Mouse (Mus musculus): ENCODE results near the gene Wnt7b.

Gene Wnt7b

DNA sequence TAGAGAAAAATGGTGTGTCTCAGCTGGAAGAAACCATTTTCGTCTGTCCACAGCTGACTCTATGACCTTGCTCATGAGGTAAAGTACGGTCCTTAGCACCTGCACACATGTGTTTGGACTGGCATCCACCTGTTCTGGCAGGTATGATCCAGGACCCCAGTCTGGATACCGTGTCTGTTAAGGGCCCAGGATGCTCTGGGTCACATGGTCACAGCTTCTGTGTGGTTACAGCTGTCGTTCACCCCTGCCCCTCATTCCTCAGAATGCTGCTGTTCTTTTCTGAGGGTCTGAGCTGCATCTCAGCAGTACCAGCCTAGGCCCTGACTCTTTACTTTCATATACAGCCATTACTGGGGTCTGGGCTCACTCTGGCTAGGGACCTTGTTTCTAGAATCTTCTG lies 18.9 kb upstream of the Wnt7b start:
- DNase-seq (ENCODE audit: low spot score in 2 of 2): no peak

- DNase-seq (ENCODE audit: low spot score in 2 of 2): no peak
Observed at GRCm38 (mm10) chr15:85600696-85601094, 18.4 kb upstream of the Wnt7b start.

DNA sequence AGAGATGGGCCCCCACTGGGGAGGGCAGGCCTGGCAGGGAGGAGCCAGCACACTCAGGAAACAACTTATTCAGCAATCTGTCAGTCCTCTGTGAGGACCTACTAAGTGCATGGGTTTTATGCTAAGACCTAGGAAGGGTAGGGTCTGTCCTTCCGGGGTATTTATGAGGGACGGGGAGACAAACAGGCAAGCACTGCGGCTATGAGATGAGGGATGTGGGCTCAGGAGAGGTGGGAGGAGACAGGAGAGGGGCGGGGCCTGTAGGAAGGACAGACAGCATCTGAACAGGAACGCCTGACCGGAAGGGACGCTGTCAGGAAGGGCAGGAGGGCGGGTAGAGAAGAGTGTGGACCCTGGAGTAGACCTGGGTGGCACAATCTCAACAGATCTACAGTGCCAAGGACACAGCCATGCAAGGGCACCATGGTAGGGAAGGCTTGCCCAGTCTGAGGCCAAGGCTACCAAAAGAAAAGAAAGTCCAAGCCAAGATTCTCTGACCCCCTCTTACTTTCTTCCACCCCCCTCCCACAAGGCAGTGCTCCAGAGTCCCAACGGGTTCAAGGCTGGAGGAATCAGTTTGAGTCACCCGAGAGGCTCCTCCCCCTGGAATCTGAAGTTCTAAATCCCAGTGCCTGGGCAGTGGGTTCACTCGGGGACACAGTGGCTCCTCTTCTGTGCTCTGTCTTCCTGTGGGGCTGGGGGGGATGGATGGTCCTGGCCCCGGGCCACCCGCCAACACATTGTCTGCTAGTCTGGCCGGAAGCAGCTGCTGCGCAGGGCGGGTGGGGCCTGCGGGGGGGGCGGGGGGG lies 17.8 kb upstream of the Wnt7b start:
- DNase-seq (ENCODE audit: low spot score in 2 of 2): no peak

DNA sequence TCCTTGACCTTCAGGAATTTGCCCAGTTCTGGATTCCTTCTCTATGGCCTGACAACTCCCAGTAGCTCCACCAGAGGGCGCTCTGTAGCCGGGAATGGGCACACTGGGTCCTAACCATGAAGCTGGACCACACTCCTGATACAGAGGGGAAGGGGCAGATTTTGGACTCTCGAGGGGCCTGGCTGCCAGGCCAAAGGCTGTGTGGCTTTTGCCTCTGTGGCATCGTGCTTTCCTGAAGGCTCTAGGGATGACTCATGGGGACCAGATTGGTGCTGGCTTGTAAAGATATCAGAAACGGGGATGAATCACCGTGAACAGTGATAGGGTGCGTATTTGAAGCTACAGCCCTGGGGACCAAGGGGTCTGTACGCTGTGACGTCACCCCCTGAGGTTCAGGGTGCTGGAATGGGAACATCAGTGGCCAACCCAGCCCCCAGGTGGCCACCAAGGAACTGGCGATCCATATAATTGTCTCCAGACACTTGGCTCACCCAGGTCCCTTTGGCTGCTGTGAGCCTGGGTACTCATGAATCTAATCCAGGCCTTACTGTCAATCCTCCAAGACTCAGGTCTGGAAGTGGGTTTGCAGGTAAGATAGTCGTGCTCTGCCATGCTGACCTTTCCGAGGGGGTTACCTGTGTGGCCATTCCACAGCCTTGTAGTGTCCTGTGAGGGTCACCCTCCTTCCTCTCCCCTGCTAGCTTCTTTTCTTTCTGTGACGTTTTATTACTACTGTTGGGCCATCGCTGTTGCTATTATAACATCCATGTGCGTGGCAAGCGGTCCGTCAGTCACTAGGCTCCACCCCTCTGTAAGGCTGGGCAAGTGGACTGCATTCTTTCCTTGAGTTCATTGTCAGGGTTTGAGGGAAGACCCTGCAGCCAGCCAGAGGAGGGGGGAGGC lies 17.0 kb upstream of the Wnt7b start:
- peak in 1 of 2 experiments; percentile 80 for DNase-seq (ENCODE audit: low spot score in 2 of 2)

- no peak for DNase-seq (ENCODE audit: low spot score in 2 of 2)
Observed at GRCm38 (mm10) chr15:85598443-85598842, 16.2 kb upstream of the Wnt7b start.

- no peak for DNase-seq (ENCODE audit: low spot score in 2 of 2)
Observed at GRCm38 (mm10) chr15:85597403-85597802, 15.1 kb upstream of the Wnt7b start.

DNA sequence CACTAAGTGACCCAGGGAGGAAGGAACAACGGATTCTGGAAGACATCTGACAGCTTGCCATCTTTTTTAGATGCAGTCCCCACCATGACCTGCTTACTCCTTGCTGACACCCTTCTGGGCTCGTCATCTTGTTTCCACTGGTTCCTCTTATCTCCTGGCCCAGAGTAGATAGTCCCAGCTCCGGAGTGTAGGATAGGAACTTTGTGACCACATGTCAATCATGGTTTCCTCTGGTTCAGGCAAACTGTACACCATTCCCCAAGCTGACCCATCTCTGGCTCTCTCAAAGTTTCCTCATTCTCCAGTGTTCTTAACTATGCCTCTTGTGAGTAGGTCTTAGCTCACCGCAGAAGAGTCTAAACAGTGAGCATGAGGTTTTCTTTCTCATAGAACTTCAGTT lies 10.4 kb upstream of the Wnt7b start:
- DNase-seq (ENCODE audit: low spot score in 2 of 2): no peak

GRCm38 (mm10) chr15:85590831-85591230 lies 8.6 kb upstream of the Wnt7b start:
- DNase-seq (ENCODE audit: low spot score in 2 of 2): no peak

- DNase-seq (ENCODE audit: low spot score in 2 of 2): peak in 1 of 2 experiments; percentile 65
Observed at GRCm38 (mm10) chr15:85583504-85583903, 1.2 kb upstream of the Wnt7b start.

DNA sequence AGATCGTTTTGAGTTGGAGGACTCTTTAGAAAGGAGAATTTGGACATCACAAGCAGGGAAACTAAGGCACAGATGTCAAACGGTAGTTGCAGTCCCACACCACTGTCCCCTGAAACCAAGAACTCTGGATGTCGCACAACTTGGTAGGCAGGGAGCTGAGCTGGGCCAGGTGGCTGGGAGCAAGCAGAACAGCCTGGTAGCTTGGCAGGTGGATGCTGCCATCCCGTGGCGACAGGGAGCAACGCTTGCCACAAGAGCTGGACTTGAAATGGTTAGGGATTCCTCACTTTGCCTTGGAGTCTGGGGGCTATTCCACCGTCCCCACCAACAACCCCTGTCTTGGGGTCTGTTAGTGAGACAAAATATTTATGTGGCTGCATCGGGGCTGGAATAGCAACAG lies 751 bp upstream of the Wnt7b start:
- peak in 1 of 2 experiments; percentile 82 for DNase-seq (ENCODE audit: low spot score in 2 of 2)

- DNase-seq (ENCODE audit: low spot score in 2 of 2): no peak
Observed at GRCm38 (mm10) chr15:85581563-85582064, 659 bp downstream of the Wnt7b start.

- no peak for DNase-seq (ENCODE audit: low spot score in 2 of 2)
Observed at GRCm38 (mm10) chr15:85580934-85581562, 1.2 kb downstream of the Wnt7b start.

DNA sequence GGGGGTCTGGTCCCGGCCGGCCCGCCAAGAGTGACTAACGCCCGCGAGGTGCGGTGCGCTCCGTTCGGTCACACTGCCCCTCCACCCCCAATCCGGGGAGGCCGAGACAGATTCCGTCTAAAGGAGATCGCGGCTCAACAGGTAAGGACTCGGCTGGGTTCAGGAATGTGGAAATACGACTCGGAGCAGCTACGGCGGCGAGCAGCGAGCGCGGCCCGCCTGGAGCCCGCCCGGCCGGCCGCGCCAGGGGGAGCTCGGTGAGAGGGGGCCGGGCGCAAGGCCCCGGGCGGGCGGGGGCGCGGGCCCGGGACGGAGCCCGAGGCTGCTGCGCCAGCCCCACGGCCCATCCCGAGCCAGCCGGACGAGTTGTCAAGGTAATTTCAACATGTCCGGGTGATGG lies 1.8 kb downstream of the Wnt7b start:
- DNase-seq (ENCODE audit: low spot score in 2 of 2): no peak

DNA sequence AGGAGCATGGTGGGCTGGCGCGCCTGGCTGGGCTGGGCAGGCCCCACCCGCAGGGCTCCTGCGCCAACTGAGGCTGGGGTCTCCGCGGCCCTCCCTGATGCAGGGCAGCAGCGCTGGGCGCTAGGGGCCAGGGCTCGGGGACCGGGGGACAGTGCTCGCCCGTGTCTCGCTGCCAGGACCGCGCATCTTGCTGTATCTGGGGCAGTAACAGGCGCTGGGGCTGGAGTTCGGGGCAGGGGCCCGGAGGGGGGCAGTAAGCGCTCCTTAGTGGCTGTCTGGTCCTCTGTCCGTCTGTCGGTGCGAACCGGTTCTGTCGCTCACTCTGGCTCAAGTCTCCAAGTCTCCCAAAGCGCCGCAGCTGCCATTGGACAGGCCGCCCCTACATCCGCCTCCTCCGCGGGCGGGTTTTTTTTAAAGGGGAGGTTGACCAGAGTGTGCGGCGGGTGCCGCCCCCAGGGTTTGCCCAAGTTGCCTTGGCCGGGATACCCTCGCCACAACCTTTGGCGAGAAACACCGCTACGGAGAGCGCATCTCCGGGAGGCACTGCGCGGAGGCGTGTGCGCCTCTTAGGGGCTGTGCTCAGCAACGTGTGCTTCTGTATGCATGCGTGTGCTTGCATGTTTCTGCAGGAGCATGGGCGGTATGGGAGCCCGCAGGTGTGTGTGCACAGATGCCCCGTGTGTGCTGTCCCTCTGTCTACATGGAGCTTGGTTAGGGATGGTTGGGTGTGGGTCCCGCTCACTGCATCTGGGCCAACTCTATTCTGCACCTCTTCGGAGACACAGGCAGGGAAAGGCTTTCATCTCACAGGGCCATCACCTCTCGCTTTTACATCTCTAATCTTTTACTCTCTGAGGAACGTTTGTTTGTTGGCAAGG lies 4.5 kb downstream of the Wnt7b start:
- DNase-seq (ENCODE audit: low spot score in 2 of 2): peak in 1 of 2 experiments; percentile 34

GRCm38 (mm10) chr15:85576511-85577440 lies 5.5 kb downstream of the Wnt7b start:
- no peak for DNase-seq (ENCODE audit: low spot score in 2 of 2)

GRCm38 (mm10) chr15:85576110-85576509 lies 6.2 kb downstream of the Wnt7b start:
- no peak for DNase-seq (ENCODE audit: low spot score in 2 of 2)

GRCm38 (mm10) chr15:85574558-85574957 lies 7.7 kb downstream of the Wnt7b start:
- DNase-seq (ENCODE audit: low spot score in 2 of 2): no peak

DNA sequence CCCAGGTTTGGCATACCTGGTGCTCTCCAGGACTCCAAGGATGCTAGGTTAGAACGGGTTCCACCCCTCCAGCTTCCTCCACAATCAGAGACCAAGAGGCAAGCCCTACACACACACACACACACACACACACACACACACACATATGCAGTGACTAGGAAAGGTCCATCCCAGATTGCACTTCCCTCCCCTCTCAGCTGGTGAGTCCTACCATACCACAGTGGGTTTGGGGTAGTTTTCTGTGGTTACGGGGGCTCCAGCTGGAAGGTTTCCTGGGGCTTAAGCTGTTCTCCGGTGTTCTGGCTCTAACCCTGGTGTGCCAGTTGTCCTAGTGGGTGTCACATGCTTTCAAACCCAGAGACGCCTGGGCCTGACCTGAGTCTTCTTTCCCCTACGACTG lies 8.2 kb downstream of the Wnt7b start:
- DNase-seq (ENCODE audit: low spot score in 2 of 2): no peak

DNA sequence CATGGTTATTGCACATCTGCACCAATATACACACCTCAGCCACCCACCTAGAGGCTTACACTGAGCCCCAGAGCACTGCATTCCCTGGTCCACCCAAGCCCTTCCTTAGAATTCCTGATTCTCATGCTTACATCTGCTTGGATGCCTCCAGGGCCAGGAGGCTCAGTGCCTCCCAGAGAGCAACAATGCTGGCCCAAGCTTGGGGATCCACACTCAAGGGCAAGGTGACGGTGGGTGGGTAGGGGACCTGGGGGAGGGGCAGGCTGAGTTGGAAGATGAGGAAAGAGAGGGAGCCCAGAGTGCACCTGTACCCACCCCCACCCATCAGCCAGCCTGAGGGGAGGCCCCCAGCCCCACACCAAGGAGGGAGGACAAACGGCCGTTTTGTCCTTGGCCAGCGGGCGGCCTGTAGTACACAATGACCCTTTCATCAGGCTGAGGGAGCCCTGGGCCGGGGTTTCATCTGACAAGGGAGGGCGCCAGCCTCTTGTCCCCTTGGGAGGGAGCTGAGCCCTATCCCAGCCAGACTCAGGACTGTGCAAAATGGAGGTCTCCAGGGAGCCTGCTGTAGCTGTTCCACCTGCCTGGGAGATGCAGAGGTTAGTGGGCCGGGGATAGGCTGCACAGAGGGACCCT lies 9.5 kb downstream of the Wnt7b start:
- DNase-seq (ENCODE audit: low spot score in 2 of 2): no peak
